Mouse (Mus musculus): ENCODE data around the gene Ckm.

GRCm38 (mm10) chr7:19437048-19437447, 32.5 kb downstream of the Ckm start:
- no peak for TF ChIP-seq POLR2A (IDR thresholded peaks at IDR 0.05; ENCODE audit: extremely low read depth, insufficient read depth, low read length)
- TF ChIP-seq CTCF (IDR thresholded peaks at IDR 0.05; ENCODE audit: low read depth, low read length): no peak
